Mouse (Mus musculus): ENCODE data around the gene 1700013F07Rik.

DNA sequence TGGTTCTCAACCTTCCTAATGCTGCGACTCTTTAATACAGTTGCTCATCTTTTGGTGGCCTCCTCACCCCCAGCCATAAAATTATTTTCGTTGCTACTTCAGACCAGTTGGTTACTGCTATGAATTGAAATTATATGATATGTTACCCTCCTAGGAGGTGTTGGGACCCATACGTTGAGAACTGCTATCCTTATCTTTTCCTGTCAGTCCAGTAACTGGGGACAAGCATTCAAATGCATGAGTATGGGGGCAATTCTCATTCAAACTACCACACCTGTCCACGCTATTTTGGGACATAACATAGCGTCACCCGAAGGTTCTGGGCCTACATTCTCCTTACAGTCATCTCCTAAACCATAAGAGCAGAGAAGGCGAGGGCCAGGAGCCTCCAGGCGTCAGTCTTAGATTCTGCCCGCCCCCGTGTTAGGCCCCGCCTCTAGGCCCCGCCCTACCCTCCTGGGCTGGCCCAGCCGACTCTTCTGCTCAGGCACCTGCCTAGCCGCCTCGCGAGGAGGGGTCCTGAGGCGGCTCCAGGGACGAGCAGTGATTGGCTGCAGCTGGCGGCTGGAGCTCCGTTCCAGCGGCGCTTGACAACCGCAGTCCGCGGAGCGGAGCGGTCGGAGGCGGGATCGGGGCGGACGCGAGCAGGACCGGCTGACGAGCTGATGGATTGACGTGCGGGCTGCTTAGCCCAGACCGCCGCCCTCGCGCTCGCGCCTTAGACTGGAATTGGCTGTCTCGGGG is 57.0 kb downstream of the 1700013F07Rik start, which contains the start of gene Wdr47:
- TF ChIP-seq CTCF (IDR thresholded peaks at IDR 0.05; ENCODE audit: low read depth, low read length) (no peak), TAL1 (conservative IDR thresholded peaks at IDR 0.05; ENCODE audit: low read depth, low read length) (no peak), POLR2AphosphoS5 (IDR thresholded peaks at IDR 0.05; ENCODE audit: insufficient replicate concordance, low read depth, low read length) (no peak)

Measured in G1E (cell line).